Mouse (Mus musculus) bone marrow, adult 2 months (tissue): ENCODE measurements around the gene Mageb5. TPM values are rescaled to one million over a fixed set of nuclear protein-coding genes. Genes with fewer than 3 reads are reported as not detected.
"Not testable (repeated sequence)": the region's sequence is repeated elsewhere in the genome, so short reads cannot be mapped to it uniquely, and the experiment has no call there.

ENCODE experiments used
- H3K27ac ChIP-seq: fragments of 200-500 bp; 2 replicates; pipeline ENCODE4 v1.5.1; 2012; ENCODE audit warnings: low read depth, mild to moderate bottlenecking, control low read depth, inconsistent platforms, low read length; ENCODE audit not compliant: control insufficient read depth, poor library complexity, insufficient read depth
- H3K4me1 ChIP-seq: fragments of 200-500 bp; 2 replicates; pipeline ENCODE4 v1.6.1; 2011; ENCODE audit warnings: low read length; ENCODE audit not compliant: control insufficient read depth, insufficient read depth
- H3K4me3 ChIP-seq: fragments of 200-500 bp; replicated peaks from 2 replicates; pipeline ENCODE3; 2011; ENCODE audit warnings: mild to moderate bottlenecking, low read depth, low read length, control low read depth; ENCODE audit not compliant: control insufficient read depth
- WGBS: fragments of 180-500 bp; shearing (Covaris S2); methylation state at CpG from one replicate; pipeline ENCODE4 v1.1.7; 2018; 5-methylcytosine and 5-hydroxymethylcytosine counted together
- polyA plus RNA-seq: library from polyadenylated mRNA; stranded (reverse); fragments of >200 nt; gene quantifications from 2 replicates; pipeline ENCODE4 v1.2.4, GENCODE M21; 2011; ENCODE audit warnings: low replicate concordance; ENCODE audit not compliant: missing spikeins, insufficient read depth, insufficient read length

Mageb5 gene
- not detected in 2 replicates for polyA plus RNA-seq

DNA sequence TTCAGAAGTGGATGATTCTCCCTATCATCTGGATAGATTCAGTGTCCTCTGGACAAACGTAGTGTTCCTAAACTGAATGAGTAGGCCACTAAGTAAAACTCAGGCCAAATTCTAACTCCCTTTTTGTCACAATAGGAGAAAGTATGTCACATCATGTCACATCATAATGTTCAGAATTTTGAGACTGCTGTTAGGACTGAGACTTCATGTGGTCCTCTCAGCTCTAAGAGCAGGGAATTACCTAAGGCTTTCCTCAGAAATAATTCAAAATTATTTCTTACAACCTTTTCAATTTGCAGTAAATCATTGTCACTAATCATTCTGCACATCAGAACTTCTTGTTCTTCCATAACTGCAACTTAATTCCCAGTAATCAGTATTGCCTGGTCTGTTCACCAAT, at the start of gene Mageb5:
Gene Mageb5 (minus strand): TSS at position 101 of the 400 bp plus-strand sequence.
- WGBS = 83% methylated on average over 1 of the region's 1 CpGs
- H3K4me1 ChIP-seq, H3K4me3 ChIP-seq, H3K27ac ChIP-seq: not testable (repeated sequence)

DNA sequence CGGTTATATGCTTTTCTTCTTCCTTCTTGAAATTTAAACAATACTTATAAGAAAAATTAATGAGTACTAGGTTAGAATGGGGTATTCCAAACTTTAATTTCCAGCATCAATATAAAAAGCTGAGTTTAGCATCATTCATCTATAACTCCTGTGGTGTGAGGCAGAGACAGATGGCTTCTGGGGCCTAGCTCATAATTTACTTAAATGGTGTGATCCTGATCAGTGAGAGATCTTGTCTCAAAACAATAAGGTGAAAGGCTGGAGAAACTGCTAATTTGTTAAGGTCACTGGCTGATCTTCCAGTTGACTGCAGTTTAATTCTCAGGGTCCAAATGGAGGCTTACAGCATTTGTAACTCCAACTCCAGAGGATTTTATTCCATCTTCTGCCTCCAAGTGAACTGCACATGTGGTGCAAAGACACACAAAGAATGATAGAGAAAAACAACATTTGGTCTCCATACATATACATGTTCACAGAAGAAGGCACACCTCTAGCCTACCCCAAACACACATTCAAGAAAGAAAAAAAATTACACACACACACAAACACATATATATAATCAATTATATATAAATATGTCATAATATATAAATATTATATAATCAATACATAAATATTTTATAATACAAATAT, 23.1 kb downstream of the Mageb5 start:
- WGBS = no CpG with 5 or more reads among the region's 1 CpGs
- H3K27ac ChIP-seq, H3K4me1 ChIP-seq, H3K4me3 ChIP-seq: not testable (repeated sequence)

Other genes starting within 250 kb of the Mageb5 start
- gene 1700084M14Rik, start 207.1 kb downstream of the Mageb5 start, polyA plus RNA-seq = not detected in 2 replicates
- not detected in 2 replicates for gene Gm14781, start 150.8 kb downstream of the Mageb5 start, polyA plus RNA-seq
- not detected in 2 replicates for gene Mageb1, start 233.3 kb upstream of the Mageb5 start, polyA plus RNA-seq